Mouse (Mus musculus): ENCODE results near the gene Yars. TPM values are rescaled to one million over a fixed set of nuclear protein-coding genes. Genes with fewer than 3 reads are reported as not detected.
A peak's percentile ranks its signal among the peaks of the same experiment; 100 is the strongest.
"Not testable (repeated sequence)": the region's sequence is repeated elsewhere in the genome, so short reads cannot be mapped to it uniquely, and the experiment has no call there.

Gene Yars
- total and polyA plus RNA-seq, 2 experiments from 2014 or later: 56.0 to 102 TPM

DNA sequence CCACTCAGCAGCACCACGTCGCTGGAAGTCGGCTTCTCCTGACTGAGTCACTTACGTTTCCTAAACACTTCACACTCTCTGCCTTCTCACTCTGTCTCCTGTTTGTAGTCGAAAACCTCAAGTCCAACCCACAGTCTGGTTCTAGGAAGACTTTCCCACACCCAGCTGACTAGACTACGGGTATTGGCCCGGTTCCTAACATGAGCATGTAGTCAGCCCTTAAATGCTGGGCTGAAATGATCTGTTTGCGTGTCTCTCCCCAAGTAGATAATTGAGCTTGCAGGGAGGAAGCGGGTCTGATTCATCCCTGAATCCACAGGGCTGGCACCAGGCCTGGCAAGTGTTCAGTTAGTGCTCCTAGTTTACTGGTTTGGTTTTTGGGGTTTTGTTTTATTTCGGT lies 15.1 kb downstream of the Yars start:
- no peak overlapping the region for H3K4me2 ChIP-seq (ENCODE audit: low read depth, low read length)
- no peaks in the 10 kb centered on the region for H3K27me3 ChIP-seq (ENCODE audit: insufficient read depth, low read length)
- TF ChIP-seq CTCF (IDR thresholded peaks at IDR 0.05; ENCODE audit: low read depth): no peak
- H3K36me3 ChIP-seq (ENCODE audit: insufficient read depth, low read length): peaks cover 61% of the 10 kb centered on the region
- no peak for ATAC-seq
- H3K27ac ChIP-seq: no peak overlapping the region
- no peak overlapping the region for H3K4me3 ChIP-seq (ENCODE audit: low read length)
- no peak for DNase-seq (ENCODE audit: low spot score)
- no peak overlapping the region for H3K9ac ChIP-seq (replicated peaks; ENCODE audit: low read length)
- WGBS: 94% methylated on average over 10 of the region's 10 CpGs
- no peaks in the 10 kb centered on the region for H3K4me1 ChIP-seq (ENCODE audit: insufficient read depth, low read length)
- no peaks in the 10 kb centered on the region for H3K9me3 ChIP-seq (ENCODE audit: low read length)

DNA sequence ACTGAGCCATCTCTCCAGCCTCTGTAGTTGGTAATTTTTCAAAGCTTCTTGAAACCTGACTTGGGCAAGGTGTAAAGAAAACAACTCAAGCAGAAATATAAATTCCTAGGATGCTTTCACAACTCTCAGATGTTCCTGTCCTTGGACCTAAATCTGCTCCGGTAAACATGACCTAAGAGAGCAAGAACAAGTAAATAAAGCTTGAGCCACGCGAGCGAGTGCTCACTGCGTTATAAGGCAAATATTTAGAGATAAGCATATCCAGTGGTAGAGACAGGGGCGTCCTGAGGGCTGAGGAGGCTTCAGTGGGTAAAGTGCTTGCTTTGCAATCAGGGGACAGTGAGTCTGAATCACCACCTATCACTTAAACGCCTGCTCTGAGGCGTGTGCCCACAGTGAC lies 17.2 kb downstream of the Yars start:
- Histone ChIP-seq H3K36me3 (ENCODE audit: insufficient read depth, low read length) (peaks cover 66% of the 10 kb centered on the region), H3K4me1 (ENCODE audit: insufficient read depth, low read length) (no peaks in the 10 kb centered on the region), H3K4me3 (ENCODE audit: low read length) (no peak overlapping the region), H3K27me3 (ENCODE audit: insufficient read depth, low read length) (no peaks in the 10 kb centered on the region), H3K27ac (no peak overlapping the region), H3K4me2 (ENCODE audit: low read depth, low read length) (no peak overlapping the region), H3K9me3 (ENCODE audit: low read length) (no peaks in the 10 kb centered on the region), H3K9ac (replicated peaks; ENCODE audit: low read length) (no peak overlapping the region)
- no peak for TF ChIP-seq CTCF (IDR thresholded peaks at IDR 0.05; ENCODE audit: low read depth)
- DNase-seq (ENCODE audit: low spot score): no peak
- 95% methylated on average over 8 of the region's 8 CpGs for WGBS
- ATAC-seq: no peak

- peak; percentile 68 for DNase-seq (ENCODE audit: low spot score)
- H3K9ac ChIP-seq (replicated peaks; ENCODE audit: low read length): no peak overlapping the region
- no peaks in the 10 kb centered on the region for H3K4me1 ChIP-seq (ENCODE audit: insufficient read depth, low read length)
- peak; percentile 41; the same call in 1 of the 2 replicates for ATAC-seq
- no peak overlapping the region for H3K4me2 ChIP-seq (ENCODE audit: low read depth, low read length)
- WGBS: 33% methylated on average over 7 of the region's 7 CpGs
- H3K36me3 ChIP-seq (ENCODE audit: insufficient read depth, low read length): peaks cover 70% of the 10 kb centered on the region
- no peak overlapping the region for H3K4me3 ChIP-seq (ENCODE audit: low read length)
- H3K27ac ChIP-seq: no peak overlapping the region
- no peaks in the 10 kb centered on the region for H3K9me3 ChIP-seq (ENCODE audit: low read length)
- TF ChIP-seq CTCF (IDR thresholded peaks at IDR 0.05; ENCODE audit: low read depth): peak; percentile 76
- no peaks in the 10 kb centered on the region for H3K27me3 ChIP-seq (ENCODE audit: insufficient read depth, low read length)
These were observed 19.9 kb downstream of the Yars start for GRCm38 (mm10) chr4:129209504-129209903.

DNA sequence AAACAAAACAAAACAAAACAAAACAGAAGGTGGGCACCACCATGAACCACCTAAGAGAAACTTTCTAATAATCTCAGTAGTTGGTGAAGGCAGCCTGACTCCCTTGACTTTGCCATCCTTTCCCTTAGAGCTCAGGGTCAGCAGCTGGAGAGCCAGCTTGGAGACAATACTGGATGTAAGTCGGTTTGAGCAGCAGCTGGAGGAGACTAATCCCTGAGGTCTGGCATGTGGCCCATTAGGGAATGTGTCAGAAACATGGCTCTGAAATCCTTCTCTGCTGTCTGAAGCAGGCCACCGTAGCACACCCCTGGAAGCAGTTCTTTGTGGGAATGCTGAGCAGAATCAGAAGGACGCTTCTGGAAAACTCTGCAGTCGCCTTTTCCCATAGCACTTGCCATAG lies 21.9 kb downstream of the Yars start:
- WGBS: 77% methylated on average over 4 of the region's 4 CpGs
- Histone ChIP-seq H3K9me3 (ENCODE audit: low read length) (no peaks in the 10 kb centered on the region), H3K27ac (no peak overlapping the region), H3K4me3 (ENCODE audit: low read length) (no peak overlapping the region), H3K9ac (replicated peaks; ENCODE audit: low read length) (no peak overlapping the region), H3K4me1 (ENCODE audit: insufficient read depth, low read length) (no peaks in the 10 kb centered on the region), H3K4me2 (ENCODE audit: low read depth, low read length) (no peak overlapping the region), H3K27me3 (ENCODE audit: insufficient read depth, low read length) (no peaks in the 10 kb centered on the region), H3K36me3 (ENCODE audit: insufficient read depth, low read length) (peaks cover 67% of the 10 kb centered on the region)
- no peak for DNase-seq (ENCODE audit: low spot score)
- no peak for TF ChIP-seq CTCF (IDR thresholded peaks at IDR 0.05; ENCODE audit: low read depth)
- ATAC-seq: no peak

GRCm38 (mm10) chr4:129212486-129212885 lies 22.9 kb downstream of the Yars start:
- 63% methylated on average over 3 of the region's 3 CpGs for WGBS
- not testable (repeated sequence) for H3K4me2 ChIP-seq (ENCODE audit: low read depth, low read length); H3K9me3 ChIP-seq (ENCODE audit: low read length); H3K4me1 ChIP-seq (ENCODE audit: insufficient read depth, low read length); ATAC-seq; H3K4me3 ChIP-seq (ENCODE audit: low read length); H3K27me3 ChIP-seq (ENCODE audit: insufficient read depth, low read length); DNase-seq (ENCODE audit: low spot score); H3K27ac ChIP-seq; H3K9ac ChIP-seq (replicated peaks; ENCODE audit: low read length)
- peaks cover 65% of the 10 kb centered on the region for H3K36me3 ChIP-seq (ENCODE audit: insufficient read depth, low read length)
- TF ChIP-seq CTCF (IDR thresholded peaks at IDR 0.05; ENCODE audit: low read depth): peak; percentile 49

DNA sequence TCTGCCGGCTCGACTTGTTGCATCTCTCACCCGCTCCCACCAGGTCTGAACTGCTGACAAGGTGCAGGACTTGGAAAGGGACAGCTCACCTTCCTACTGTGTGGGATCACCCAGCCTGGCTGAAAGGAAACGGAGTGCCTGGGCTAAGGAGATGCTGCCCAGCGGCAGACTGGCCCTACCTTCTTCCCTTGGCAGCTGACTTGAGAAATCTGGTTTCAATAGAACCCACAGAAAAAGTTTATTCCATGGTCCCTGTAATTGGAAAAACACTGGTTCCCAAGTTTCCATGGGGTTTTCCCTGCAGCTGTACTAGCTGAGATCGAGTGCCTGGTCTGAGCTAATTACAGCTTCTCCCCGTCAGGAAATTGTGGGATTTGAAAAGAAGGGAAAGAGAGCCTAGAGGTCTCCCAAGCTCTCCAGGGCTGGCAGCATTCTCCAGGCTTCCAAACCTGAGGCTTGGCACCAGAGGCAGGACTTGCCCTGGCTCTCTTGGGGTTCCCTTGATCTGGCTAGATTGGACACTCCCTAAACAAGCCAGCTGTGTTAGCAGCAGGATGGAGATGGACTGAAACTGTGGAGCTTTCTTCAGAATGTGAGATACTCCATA lies 29.1 kb downstream of the Yars start:
- Histone ChIP-seq H3K36me3 (ENCODE audit: insufficient read depth, low read length) (peaks cover 62% of the 10 kb centered on the region), H3K4me2 (ENCODE audit: low read depth, low read length) (no peak overlapping the region), H3K9me3 (ENCODE audit: low read length) (no peaks in the 10 kb centered on the region), H3K9ac (replicated peaks; ENCODE audit: low read length) (no peak overlapping the region), H3K27me3 (ENCODE audit: insufficient read depth, low read length) (no peaks in the 10 kb centered on the region), H3K27ac (no peak overlapping the region), H3K4me1 (ENCODE audit: insufficient read depth, low read length) (peaks cover 8% of the 10 kb centered on the region; the same call in 1 of the 2 replicates), H3K4me3 (ENCODE audit: low read length) (no peak overlapping the region)
- WGBS: 81% methylated on average over 7 of the region's 7 CpGs
- TF ChIP-seq CTCF (IDR thresholded peaks at IDR 0.05; ENCODE audit: low read depth): no peak
- DNase-seq (ENCODE audit: low spot score) (no peak), ATAC-seq (no peak)

DNA sequence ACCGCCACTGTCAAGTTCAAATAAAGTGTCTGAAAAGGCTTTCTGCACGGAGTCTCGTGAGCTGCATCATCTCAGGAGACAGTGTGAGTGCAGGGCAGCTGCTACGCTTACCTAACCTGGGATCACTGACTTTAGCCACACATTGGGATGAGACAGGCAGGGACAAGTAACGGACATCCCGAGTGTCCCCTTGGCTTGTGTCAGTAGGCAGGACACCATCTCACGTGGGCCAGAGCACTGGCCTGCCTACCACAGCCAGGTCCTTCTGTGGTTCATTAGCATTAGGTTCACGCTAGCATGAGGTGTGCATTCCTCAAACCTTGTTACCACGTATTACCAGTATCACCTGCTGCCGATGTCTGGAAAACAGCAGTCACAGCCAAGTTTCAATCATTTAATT lies 29.6 kb downstream of the Yars start:
- no peak overlapping the region for H3K9ac ChIP-seq (replicated peaks; ENCODE audit: low read length)
- 77% methylated on average over 10 of the region's 10 CpGs for WGBS

More for the DNA sequence above, 29.6 kb downstream of the Yars start:
- peaks cover 9% of the 10 kb centered on the region; the same call in 1 of the 2 replicates for H3K4me1 ChIP-seq (ENCODE audit: insufficient read depth, low read length)
- H3K9me3 ChIP-seq (ENCODE audit: low read length): no peaks in the 10 kb centered on the region
- no peak overlapping the region for H3K4me2 ChIP-seq (ENCODE audit: low read depth, low read length)
- TF ChIP-seq CTCF (IDR thresholded peaks at IDR 0.05; ENCODE audit: low read depth): no peak
- no peak overlapping the region for H3K27ac ChIP-seq
- no peaks in the 10 kb centered on the region for H3K27me3 ChIP-seq (ENCODE audit: insufficient read depth, low read length)
- H3K4me3 ChIP-seq (ENCODE audit: low read length): no peak overlapping the region
- ATAC-seq: no peak
- no peak for DNase-seq (ENCODE audit: low spot score)
- peaks cover 57% of the 10 kb centered on the region for H3K36me3 ChIP-seq (ENCODE audit: insufficient read depth, low read length)

Data from hindbrain, postnatal 0 days (tissue).